Comparison of ENCODE assay signal across 9 mouse cellular contexts in genomic region chr6:11593583-11594271, GRCm38 (mm10).
A peak's percentile ranks its signal among the peaks of the same experiment; 100 is the strongest.
DNase-seq lines count a peak whose midpoint lies in the region; ATAC-seq and TF ChIP-seq lines count a peak whose summit lies in the region.
"Had no signal": no experiment of that assay in that cellular context is flagged by ENCODE, and none has a peak within 500 bp of the region (broad histone marks: within the 10 kb centered on the region; RNA-seq: fewer than 3 reads in every experiment).

No protein-coding gene starts in this region.

- H3K4me1 ChIP-seq in forebrain, embryonic 15.5 days: peaks cover 8% of the 10 kb centered on the region
- H3K4me1 ChIP-seq in forebrain, embryonic 10.5 days: no peaks in the 10 kb centered on the region
- no peaks in the 10 kb centered on the region for H3K4me1 ChIP-seq in lung, embryonic 14.5 days (ENCODE audit: insufficient read depth)
- no peaks in the 10 kb centered on the region for H3K4me1 ChIP-seq in liver, embryonic 12.5 days
- H3K4me1 ChIP-seq: embryonic facial prominence, embryonic 13.5 days had no signal

- H3K4me2 ChIP-seq in forebrain, embryonic 15.5 days (replicated peaks): no peak overlapping the region
- H3K4me2 ChIP-seq in lung, embryonic 14.5 days: peak overlapping the region; percentile 25
- H3K4me2 ChIP-seq in liver, embryonic 12.5 days: peak overlapping the region; percentile 48
- H3K4me2 ChIP-seq: embryonic facial prominence, embryonic 13.5 days had no signal

- H3K4me3 ChIP-seq in forebrain, embryonic 15.5 days: no peak overlapping the region
- H3K4me3 ChIP-seq in forebrain, embryonic 10.5 days: no peak overlapping the region
- no peak overlapping the region for H3K4me3 ChIP-seq in lung, embryonic 14.5 days (ENCODE audit: low read depth, low read length)
- H3K4me3 ChIP-seq in liver, embryonic 12.5 days: peak overlapping the region; percentile 17; the same call in 1 of the 2 replicates
- H3K4me3 ChIP-seq: embryonic facial prominence, embryonic 13.5 days had no signal

- H3K27ac ChIP-seq in forebrain, embryonic 15.5 days (replicated peaks): no peak overlapping the region
- H3K27ac ChIP-seq in forebrain, embryonic 10.5 days: no peak overlapping the region
- no peak overlapping the region for H3K27ac ChIP-seq in lung, embryonic 14.5 days (ENCODE audit: low read depth)
- H3K27ac ChIP-seq in liver, embryonic 12.5 days: no peak overlapping the region
- H3K27ac ChIP-seq: embryonic facial prominence, embryonic 13.5 days had no signal

- H3K36me3 ChIP-seq in forebrain, embryonic 15.5 days: no peaks in the 10 kb centered on the region
- no peaks in the 10 kb centered on the region for H3K36me3 ChIP-seq in forebrain, embryonic 10.5 days (replicated peaks)
- H3K36me3 ChIP-seq in lung, embryonic 14.5 days (ENCODE audit: insufficient read depth): no peaks in the 10 kb centered on the region
- no peaks in the 10 kb centered on the region for H3K36me3 ChIP-seq in liver, embryonic 12.5 days
- H3K36me3 ChIP-seq: embryonic facial prominence, embryonic 13.5 days had no signal

- 75% methylated on average over 14 of the region's 14 CpGs for WGBS in forebrain, embryonic 15.5 days
- 88% methylated on average over 14 of the region's 14 CpGs for WGBS in forebrain, embryonic 10.5 days
- WGBS in lung, embryonic 14.5 days: 55% methylated on average over 14 of the region's 14 CpGs
- 29% methylated on average over 14 of the region's 14 CpGs for WGBS in liver, embryonic 12.5 days (ENCODE audit: insufficient replicate concordance)

- no peak overlapping the region for H3K9ac ChIP-seq in forebrain, embryonic 15.5 days (replicated peaks)
- H3K9ac ChIP-seq in lung, embryonic 14.5 days: no peak overlapping the region
- H3K9ac ChIP-seq in liver, embryonic 12.5 days: no peak overlapping the region
- H3K9ac ChIP-seq: embryonic facial prominence, embryonic 13.5 days had no signal

- DNase-seq in forebrain, embryonic 10.5 days (ENCODE audit: extremely low spot score, low spot score): no peak
- peak; percentile 27 for DNase-seq in lung, embryonic 14.5 days
- DNase-seq in lung, adult 18-20 months: no peak
- no peak for DNase-seq in retina, postnatal 1 day
- no peak for DNase-seq in spleen, postnatal 14 days (ENCODE audit: low spot score in 2 of 2)

- TF ChIP-seq CTCF in lung, embryonic 14.5 days (IDR thresholded peaks at IDR 0.05; ENCODE audit: low read depth): no peak

- H3K9me3 ChIP-seq in forebrain, embryonic 15.5 days: no peaks in the 10 kb centered on the region
- H3K9me3 ChIP-seq in forebrain, embryonic 10.5 days: no peaks in the 10 kb centered on the region
- H3K9me3 ChIP-seq in lung, embryonic 14.5 days (ENCODE audit: low read depth, low read length): no peaks in the 10 kb centered on the region
- no peaks in the 10 kb centered on the region for H3K9me3 ChIP-seq in liver, embryonic 12.5 days (replicated peaks)
- H3K9me3 ChIP-seq: embryonic facial prominence, embryonic 13.5 days had no signal

- H3K27me3 ChIP-seq in forebrain, embryonic 15.5 days: no peaks in the 10 kb centered on the region
- H3K27me3 ChIP-seq in forebrain, embryonic 10.5 days (ENCODE audit: poor library complexity, severe bottlenecking): no peaks in the 10 kb centered on the region
- no peaks in the 10 kb centered on the region for H3K27me3 ChIP-seq in lung, embryonic 14.5 days (ENCODE audit: insufficient read depth, low read length)
- H3K27me3 ChIP-seq in liver, embryonic 12.5 days (replicated peaks): no peaks in the 10 kb centered on the region
- H3K27me3 ChIP-seq: embryonic facial prominence, embryonic 13.5 days had no signal

- ATAC-seq in forebrain, embryonic 15.5 days (replicated peaks): peak; percentile 69
- peak; percentile 58; the same call in 1 of the 2 replicates for ATAC-seq in lung, embryonic 14.5 days (ENCODE audit: insufficient read depth)
- peak; percentile 96 for ATAC-seq in common myeloid progenitor, adult 5-6 weeks (replicated peaks; ENCODE audit: low read depth, poor library complexity, severe bottlenecking)
- peak; percentile 65 for ATAC-seq in liver, embryonic 12.5 days
